Mouse (Mus musculus) spleen, adult 12 weeks (tissue): ENCODE data around the gene Sash1.

Source experiments
- DNase-seq: peaks from one replicate; pipeline ENCODE4 v3.0.0; 2022; ENCODE audit warnings: low spot score

The Sash1 gene

GRCm38 (mm10) chr10:8682341-8682740, 203.5 kb downstream of the Sash1 start:
- DNase-seq: no peak

GRCm38 (mm10) chr10:8676722-8677121, 209.1 kb downstream of the Sash1 start:
- DNase-seq: no peak
